Mouse (Mus musculus) c-Kit-positive CD71-negative TER-119-negative erythroid progenitor cells, embryonic 14.5 days (primary cell): ENCODE measurements around the gene Castor1.

Source experiments
- DNase-seq: peaks from one replicate; pipeline ENCODE4 v3.0.0-alpha.2; 2013; ENCODE audit warnings: low read depth

Gene Castor1

GRCm38 (mm10) chr11:4235052-4235655 lies 17.1 kb downstream of the Castor1 start:
- DNase-seq, result no peak

- no peak for DNase-seq
Observed at GRCm38 (mm10) chr11:4235665-4236545, 17.9 kb downstream of the Castor1 start, which contains the start of gene Osm. Gene Osm, plus strand, starts transcription at chr11:4236420.

- DNase-seq, result no peak
Observed at GRCm38 (mm10) chr11:4236546-4237067, 18.6 kb downstream of the Castor1 start.

GRCm38 (mm10) chr11:4237389-4237912 lies 19.4 kb downstream of the Castor1 start:
- DNase-seq, result no peak

GRCm38 (mm10) chr11:4238167-4238566 lies 20.1 kb downstream of the Castor1 start:
- no peak for DNase-seq

GRCm38 (mm10) chr11:4239691-4240090 lies 21.7 kb downstream of the Castor1 start:
- no peak for DNase-seq

- DNase-seq, result no peak
Observed at GRCm38 (mm10) chr11:4240151-4240550, 22.1 kb downstream of the Castor1 start.

GRCm38 (mm10) chr11:4241180-4241579 lies 23.2 kb downstream of the Castor1 start:
- DNase-seq, result no peak

- no peak for DNase-seq
Observed at GRCm38 (mm10) chr11:4246126-4246525, 28.1 kb downstream of the Castor1 start.

GRCm38 (mm10) chr11:4246623-4247022 lies 28.6 kb downstream of the Castor1 start:
- no peak for DNase-seq

- DNase-seq, result no peak
Observed at GRCm38 (mm10) chr11:4247201-4247959, 29.4 kb downstream of the Castor1 start.

GRCm38 (mm10) chr11:4249151-4249550 lies 31.1 kb downstream of the Castor1 start:
- no peak for DNase-seq

GRCm38 (mm10) chr11:4250290-4250689 lies 32.3 kb downstream of the Castor1 start:
- no peak for DNase-seq

GRCm38 (mm10) chr11:4251376-4251775 lies 33.4 kb downstream of the Castor1 start:
- no peak for DNase-seq

GRCm38 (mm10) chr11:4252886-4253285 lies 34.9 kb downstream of the Castor1 start:
- DNase-seq, result no peak

GRCm38 (mm10) chr11:4256846-4257607 lies 39.0 kb downstream of the Castor1 start, which contains the start of gene Lif:
Gene Lif, plus strand, starts transcription at chr11:4257557.
- DNase-seq, result no peak

GRCm38 (mm10) chr11:4257756-4258155 lies 39.7 kb downstream of the Castor1 start:
- DNase-seq, result no peak

- DNase-seq, result peak; percentile 82
Observed at GRCm38 (mm10) chr11:4258657-4259082, 40.6 kb downstream of the Castor1 start.

- no peak for DNase-seq
Observed at GRCm38 (mm10) chr11:4260463-4261187, 42.6 kb downstream of the Castor1 start.

GRCm38 (mm10) chr11:4261188-4261494 lies 43.1 kb downstream of the Castor1 start:
- peak; percentile 82 for DNase-seq

GRCm38 (mm10) chr11:4261969-4262368 lies 43.9 kb downstream of the Castor1 start:
- no peak for DNase-seq
